Mouse (Mus musculus) forebrain, embryonic 15.5 days (tissue): ENCODE data around the gene A530032D15Rik. TPM values are rescaled to one million over a fixed set of nuclear protein-coding genes. Genes with fewer than 3 reads are reported as not detected.
"Not testable (repeated sequence)": the region's sequence is repeated elsewhere in the genome, so short reads cannot be mapped to it uniquely, and the experiment has no call there.

Source experiments
- ATAC-seq: fragments of 200-750 bp; cut with Nextera tagmentation; replicated peaks from 2 replicates; pipeline ENCODE4 v1.8.0; 2017; ENCODE audit warnings: mild to moderate bottlenecking, moderate TSS enrichment, moderate library complexity
- H3K27ac ChIP-seq: fragments of 300-500 bp; sonication (generic); replicated peaks from 2 replicates; pipeline ENCODE4 v1.5.1; 2015; ENCODE audit warnings: mild to moderate bottlenecking, inconsistent platforms
- H3K27me3 ChIP-seq: fragments of 300-500 bp; sonication (generic); 2 replicates; pipeline ENCODE4 v1.6.1; 2015; ENCODE audit warnings: inconsistent platforms
- H3K36me3 ChIP-seq: fragments of 300-500 bp; sonication (generic); 2 replicates; pipeline ENCODE4 v1.6.1; 2015; ENCODE audit warnings: mild to moderate bottlenecking, inconsistent platforms
- H3K4me1 ChIP-seq: fragments of 300-500 bp; sonication (generic); 2 replicates; pipeline ENCODE4 v1.6.1; 2015; ENCODE audit warnings: inconsistent platforms
- H3K4me2 ChIP-seq: fragments of 300-500 bp; sonication (generic); replicated peaks from 2 replicates; pipeline ENCODE4 v1.6.1; 2015; ENCODE audit warnings: mild to moderate bottlenecking, inconsistent platforms
- H3K4me3 ChIP-seq: fragments of 300-500 bp; sonication (generic); 2 replicates; pipeline ENCODE4 v1.5.1; 2015; ENCODE audit warnings: mild to moderate bottlenecking, inconsistent platforms
- H3K9ac ChIP-seq: fragments of 300-500 bp; sonication (generic); replicated peaks from 2 replicates; pipeline ENCODE4 v1.6.1; 2015; ENCODE audit warnings: mild to moderate bottlenecking, inconsistent platforms
- H3K9me3 ChIP-seq: fragments of 300-500 bp; sonication (generic); 2 replicates; pipeline ENCODE4 v1.6.1; 2016; ENCODE audit warnings: inconsistent platforms
- WGBS: fragments of 180-500 bp; shearing (Covaris S2); methylation state at CpG from one replicate; pipeline ENCODE4 v1.1.7; 2015; ENCODE audit warnings: mixed read lengths; 5-methylcytosine and 5-hydroxymethylcytosine counted together
- polyA plus RNA-seq: library from polyadenylated mRNA; unstranded; fragments of >200 nt; fragmentation: Nextera tagmentation; extraction: Ambion mirVana; gene quantifications from 2 replicates; pipeline ENCODE4 v1.2.1, GENCODE M21; 2015

A530032D15Rik gene
- polyA plus RNA-seq, 1 experiment from 2014 or later = not detected

GRCm38 (mm10) chr1:85105336-85105735 lies 4.3 kb downstream of the A530032D15Rik start:
- not testable (repeated sequence) for H3K27ac ChIP-seq, ATAC-seq, H3K4me1 ChIP-seq, H3K36me3 ChIP-seq, H3K27me3 ChIP-seq, H3K4me3 ChIP-seq, H3K9ac ChIP-seq, H3K4me2 ChIP-seq, H3K9me3 ChIP-seq
- 84% methylated on average over 4 of the region's 4 CpGs for WGBS

- H3K4me1 ChIP-seq, H3K9me3 ChIP-seq, ATAC-seq, H3K4me3 ChIP-seq, H3K36me3 ChIP-seq, H3K27me3 ChIP-seq, H3K9ac ChIP-seq, H3K4me2 ChIP-seq, H3K27ac ChIP-seq: not testable (repeated sequence)
- WGBS = 85% methylated on average over 4 of the region's 4 CpGs
Measured at GRCm38 (mm10) chr1:85101754-85102153, 7.9 kb downstream of the A530032D15Rik start.

- H3K4me3 ChIP-seq, H3K9me3 ChIP-seq, H3K36me3 ChIP-seq, H3K9ac ChIP-seq, H3K4me1 ChIP-seq, ATAC-seq, H3K27me3 ChIP-seq, H3K4me2 ChIP-seq, H3K27ac ChIP-seq: not testable (repeated sequence)
- WGBS = 63% methylated on average over 1 of the region's 1 CpGs
Measured at GRCm38 (mm10) chr1:85099864-85100263, 9.8 kb downstream of the A530032D15Rik start, which contains the start of gene Gm10553. Gene Gm10553 (plus strand): TSS chr1:85100164.

- H3K9me3 ChIP-seq, H3K4me1 ChIP-seq, H3K27ac ChIP-seq, ATAC-seq, H3K4me3 ChIP-seq, H3K4me2 ChIP-seq, H3K36me3 ChIP-seq, H3K9ac ChIP-seq, H3K27me3 ChIP-seq: not testable (repeated sequence)
- WGBS = 84% methylated on average over 7 of the region's 7 CpGs
Measured at GRCm38 (mm10) chr1:85099081-85099480, 10.6 kb downstream of the A530032D15Rik start.

- H3K4me1 ChIP-seq, H3K36me3 ChIP-seq, H3K4me3 ChIP-seq, H3K9ac ChIP-seq, H3K27me3 ChIP-seq, H3K27ac ChIP-seq, H3K9me3 ChIP-seq, H3K4me2 ChIP-seq, ATAC-seq: not testable (repeated sequence)
- 83% methylated on average over 7 of the region's 7 CpGs for WGBS
Measured at GRCm38 (mm10) chr1:85093011-85093572, 16.6 kb downstream of the A530032D15Rik start.

- whole genome bisulfite sequencing = 39% methylated on average over 1 of the region's 3 CpGs
- H3K36me3 ChIP-seq = not testable (repeated sequence)
Measured at GRCm38 (mm10) chr1:85092169-85092568, 17.5 kb downstream of the A530032D15Rik start.

GRCm38 (mm10) chr1:85086211-85086610 lies 23.4 kb downstream of the A530032D15Rik start:
- H3K4me1 ChIP-seq, ATAC-seq, H3K4me3 ChIP-seq, H3K27ac ChIP-seq, H3K36me3 ChIP-seq, H3K9ac ChIP-seq, H3K9me3 ChIP-seq, H3K27me3 ChIP-seq, H3K4me2 ChIP-seq: not testable (repeated sequence)
- 70% methylated on average over 1 of the region's 1 CpGs for WGBS

More at GRCm38 (mm10) chr1:85092169-85092568, 17.5 kb downstream of the A530032D15Rik start:
- H3K9ac ChIP-seq, H3K4me1 ChIP-seq, H3K27ac ChIP-seq, ATAC-seq, H3K27me3 ChIP-seq, H3K4me2 ChIP-seq, H3K4me3 ChIP-seq, H3K9me3 ChIP-seq: not testable (repeated sequence)

GRCm38 (mm10) chr1:85084803-85085202 lies 24.9 kb downstream of the A530032D15Rik start:
- not testable (repeated sequence) for H3K4me2 ChIP-seq, H3K4me1 ChIP-seq, ATAC-seq, H3K36me3 ChIP-seq, H3K27ac ChIP-seq, H3K9ac ChIP-seq, H3K4me3 ChIP-seq, H3K9me3 ChIP-seq, H3K27me3 ChIP-seq
- 57% methylated on average over 3 of the region's 3 CpGs for WGBS

GRCm38 (mm10) chr1:85073099-85073498 lies 36.6 kb downstream of the A530032D15Rik start:
- H3K4me1 ChIP-seq, H3K27me3 ChIP-seq, ATAC-seq, H3K9me3 ChIP-seq, H3K4me3 ChIP-seq, H3K36me3 ChIP-seq, H3K4me2 ChIP-seq, H3K27ac ChIP-seq, H3K9ac ChIP-seq: not testable (repeated sequence)
- WGBS = 64% methylated on average over 3 of the region's 3 CpGs

GRCm38 (mm10) chr1:85071690-85072089 lies 38.0 kb downstream of the A530032D15Rik start:
- not testable (repeated sequence) for H3K36me3 ChIP-seq, H3K9ac ChIP-seq, ATAC-seq, H3K9me3 ChIP-seq, H3K4me3 ChIP-seq, H3K4me2 ChIP-seq, H3K27me3 ChIP-seq, H3K4me1 ChIP-seq, H3K27ac ChIP-seq
- 66% methylated on average over 3 of the region's 3 CpGs for WGBS

GRCm38 (mm10) chr1:85035801-85036200 lies 73.9 kb downstream of the A530032D15Rik start:
- H3K4me2 ChIP-seq, H3K9me3 ChIP-seq, ATAC-seq, H3K36me3 ChIP-seq, H3K4me3 ChIP-seq, H3K9ac ChIP-seq, H3K4me1 ChIP-seq, H3K27ac ChIP-seq, H3K27me3 ChIP-seq: not testable (repeated sequence)
- WGBS = 76% methylated on average over 6 of the region's 6 CpGs

GRCm38 (mm10) chr1:85034394-85034793 lies 75.3 kb downstream of the A530032D15Rik start:
- H3K27ac ChIP-seq, H3K9ac ChIP-seq, H3K9me3 ChIP-seq, H3K4me3 ChIP-seq, H3K4me1 ChIP-seq, H3K36me3 ChIP-seq, ATAC-seq, H3K4me2 ChIP-seq, H3K27me3 ChIP-seq: not testable (repeated sequence)
- 91% methylated on average over 3 of the region's 4 CpGs for WGBS

- WGBS = 98% methylated on average over 6 of the region's 6 CpGs
- not testable (repeated sequence) for H3K27ac ChIP-seq, H3K9me3 ChIP-seq, H3K4me1 ChIP-seq, H3K4me3 ChIP-seq, ATAC-seq, H3K4me2 ChIP-seq, H3K36me3 ChIP-seq, H3K27me3 ChIP-seq, H3K9ac ChIP-seq
Measured at GRCm38 (mm10) chr1:85033616-85034015, 76.0 kb downstream of the A530032D15Rik start.
